Mouse (Mus musculus): Measurements from ENCODE around the gene Asic2. TPM values are rescaled to one million over a fixed set of nuclear protein-coding genes. Genes with fewer than 3 reads are reported as not detected.
A peak's percentile ranks its signal among the peaks of the same experiment; 100 is the strongest.

The Asic2 gene
- polyA plus RNA-seq, 1 experiment from 2014 or later, result 0.77 TPM

DNA sequence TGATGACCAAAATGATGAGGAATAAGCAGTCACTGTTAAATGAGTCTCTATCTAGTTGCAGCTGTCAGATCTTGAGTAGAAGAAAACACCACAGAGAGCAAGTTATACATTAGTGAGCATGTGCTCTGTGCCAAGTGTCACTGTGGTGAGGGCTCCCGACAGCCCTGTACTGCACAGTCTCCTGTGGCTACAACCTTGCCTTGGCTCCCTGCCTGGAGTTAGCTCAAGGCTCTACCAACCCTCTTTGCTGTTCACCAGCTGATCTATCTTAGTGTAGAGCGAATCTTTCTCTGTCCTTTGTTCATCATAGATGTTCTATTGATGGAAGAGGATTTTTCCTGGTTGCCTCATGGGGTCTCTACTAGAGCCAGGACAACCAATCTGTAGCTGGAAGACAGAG is 494.1 kb downstream of the Asic2 start:
- WGBS, result 82% methylated on average over 2 of the region's 2 CpGs
- no peak for DNase-seq (ENCODE audit: low spot score)
- H3K9me3 ChIP-seq, result no peaks in the 10 kb centered on the region
- no peaks in the 10 kb centered on the region for H3K4me1 ChIP-seq
- no peak overlapping the region for H3K4me3 ChIP-seq
- H3K27ac ChIP-seq, result no peak overlapping the region
- no peaks in the 10 kb centered on the region for H3K36me3 ChIP-seq
- no peaks in the 10 kb centered on the region for H3K27me3 ChIP-seq (ENCODE audit: insufficient read depth, poor library complexity, severe bottlenecking)

DNA sequence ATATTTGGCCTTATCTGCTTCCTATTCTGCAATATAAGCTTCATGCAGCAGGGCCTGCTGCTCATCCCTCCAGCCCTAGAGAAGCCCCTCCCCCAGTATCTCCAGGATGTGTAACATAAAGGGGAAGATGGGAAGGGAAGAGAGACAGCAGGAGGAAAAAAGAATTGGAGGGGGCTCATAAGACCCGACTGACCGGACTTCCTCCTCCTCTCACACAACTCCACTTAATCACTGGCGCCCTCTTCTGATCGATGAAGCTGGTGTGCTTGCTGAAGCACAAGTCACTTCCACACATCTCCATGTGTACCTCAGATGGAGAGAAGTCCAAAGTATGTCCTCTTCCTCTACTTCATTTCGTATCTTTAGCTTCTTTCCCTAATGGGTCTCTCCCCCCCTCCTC is 506.1 kb downstream of the Asic2 start:
- no peaks in the 10 kb centered on the region for H3K36me3 ChIP-seq
- no peak overlapping the region for H3K4me3 ChIP-seq
- WGBS, result 5% methylated on average over 5 of the region's 5 CpGs
- 0 out of 2 replicates have a peak, but pooled peaks cover 13% of the 10 kb centered on the region for H3K27me3 ChIP-seq (ENCODE audit: insufficient read depth, poor library complexity, severe bottlenecking)
- no peaks in the 10 kb centered on the region; the same call in 1 of the 2 replicates for H3K4me1 ChIP-seq
- no peak overlapping the region for H3K27ac ChIP-seq
- H3K9me3 ChIP-seq, result no peaks in the 10 kb centered on the region
- no peak for DNase-seq (ENCODE audit: low spot score)

DNA sequence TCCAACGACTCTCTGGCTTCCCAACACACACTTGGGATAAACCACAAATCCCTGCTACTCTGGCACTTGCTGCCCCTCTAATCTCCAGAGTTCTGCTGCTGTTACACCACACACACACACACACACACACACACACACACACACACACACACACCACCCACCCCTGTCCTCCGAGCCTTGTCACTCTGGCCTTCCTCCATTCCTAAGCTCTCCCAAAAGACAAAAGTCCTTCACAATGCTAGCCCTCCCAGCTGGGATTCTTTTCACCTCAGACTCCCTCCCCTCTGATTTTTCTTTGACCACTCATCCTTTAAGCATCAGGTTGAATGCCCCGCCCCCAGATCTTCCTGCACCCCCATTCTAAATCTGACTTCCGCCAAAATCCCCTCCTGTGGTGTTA is 506.5 kb downstream of the Asic2 start:
- no peak for DNase-seq (ENCODE audit: low spot score)
- 23% methylated on average over 4 of the region's 4 CpGs for WGBS
- H3K4me1 ChIP-seq, result no peaks in the 10 kb centered on the region; the same call in 1 of the 2 replicates
- H3K27me3 ChIP-seq (ENCODE audit: insufficient read depth, poor library complexity, severe bottlenecking), result 0 out of 2 replicates have a peak, but pooled peaks cover 13% of the 10 kb centered on the region
- no peak overlapping the region for H3K27ac ChIP-seq
- no peaks in the 10 kb centered on the region for H3K36me3 ChIP-seq
- H3K4me3 ChIP-seq, result no peak overlapping the region
- H3K9me3 ChIP-seq, result no peaks in the 10 kb centered on the region

GRCm38 (mm10) chr11:81454921-81455320 is 513.3 kb downstream of the Asic2 start:
- no peak overlapping the region for H3K4me3 ChIP-seq
- H3K27ac ChIP-seq, result no peak overlapping the region
- peaks cover 16% of the 10 kb centered on the region for H3K4me1 ChIP-seq
- no peaks in the 10 kb centered on the region for H3K36me3 ChIP-seq
- 0 out of 2 replicates have a peak, but pooled peaks cover 12% of the 10 kb centered on the region for H3K27me3 ChIP-seq (ENCODE audit: insufficient read depth, poor library complexity, severe bottlenecking)
- WGBS, result 81% methylated on average over 4 of the region's 4 CpGs
- DNase-seq (ENCODE audit: low spot score), result no peak
- H3K9me3 ChIP-seq, result no peaks in the 10 kb centered on the region

DNA sequence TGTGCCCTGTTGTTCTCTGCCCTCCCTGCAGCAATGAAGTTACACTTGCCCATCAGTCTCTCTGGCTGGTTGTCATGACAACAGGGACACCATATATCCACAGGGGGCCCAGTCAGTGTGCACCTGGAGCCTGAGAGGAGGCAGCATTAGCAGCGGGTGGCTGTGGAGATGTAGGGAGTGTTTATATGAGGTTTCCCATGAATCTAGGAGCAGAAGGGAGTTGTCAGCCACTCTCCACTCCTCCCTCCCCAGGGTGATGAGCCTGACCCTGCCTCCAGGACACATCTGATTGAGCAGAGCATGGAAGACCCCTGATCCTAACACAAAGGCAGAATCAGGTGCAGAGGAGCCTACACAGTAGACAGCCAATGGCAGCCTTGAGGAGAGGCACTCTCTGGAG is 514.1 kb downstream of the Asic2 start:
- Histone ChIP-seq H3K9me3 (no peaks in the 10 kb centered on the region), H3K27ac (no peak overlapping the region; the same call in 1 of the 2 replicates), H3K27me3 (ENCODE audit: insufficient read depth, poor library complexity, severe bottlenecking) (0 out of 2 replicates have a peak, but pooled peaks cover 6% of the 10 kb centered on the region), H3K4me1 (peaks cover 24% of the 10 kb centered on the region), H3K4me3 (no peak overlapping the region), H3K36me3 (no peaks in the 10 kb centered on the region)
- no peak for DNase-seq (ENCODE audit: low spot score)
- WGBS, result 26% methylated on average over 1 of the region's 1 CpGs

DNA sequence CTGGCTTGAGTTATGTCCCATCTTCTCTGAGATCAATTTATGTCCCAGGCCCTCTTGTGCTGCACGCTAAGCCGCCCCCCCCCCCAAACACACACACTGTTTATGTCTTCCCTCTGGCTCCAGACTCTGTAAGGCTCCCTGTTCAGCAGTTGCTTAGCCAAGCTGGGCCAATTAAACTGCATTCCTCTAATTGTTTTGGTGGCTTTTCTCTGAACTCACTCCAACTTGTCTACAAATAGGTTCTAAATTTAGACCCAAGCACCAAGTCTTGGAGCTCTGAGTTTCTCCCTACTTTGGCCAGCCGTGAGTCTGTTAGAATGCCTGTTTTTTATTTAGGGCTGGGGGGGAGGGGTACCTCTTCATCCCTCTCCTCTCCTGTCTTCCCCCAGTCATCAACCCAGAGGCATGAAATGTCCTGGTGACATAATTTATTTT is 519.0 kb downstream of the Asic2 start:
- DNase-seq (ENCODE audit: low spot score), result no peak
- no peak overlapping the region for H3K4me3 ChIP-seq
- H3K27ac ChIP-seq, result peak overlapping the region; percentile 56
- no peaks in the 10 kb centered on the region for H3K36me3 ChIP-seq
- H3K9me3 ChIP-seq, result no peaks in the 10 kb centered on the region
- peaks cover 31% of the 10 kb centered on the region for H3K4me1 ChIP-seq
- no peaks in the 10 kb centered on the region for H3K27me3 ChIP-seq (ENCODE audit: insufficient read depth, poor library complexity, severe bottlenecking)
- WGBS, result 14% methylated on average over 3 of the region's 3 CpGs

GRCm38 (mm10) chr11:81446347-81446746 is 521.9 kb downstream of the Asic2 start:
- no peak overlapping the region for H3K4me3 ChIP-seq
- H3K36me3 ChIP-seq, result no peaks in the 10 kb centered on the region
- no peak overlapping the region for H3K27ac ChIP-seq
- peaks cover 17% of the 10 kb centered on the region for H3K4me1 ChIP-seq
- no peaks in the 10 kb centered on the region for H3K9me3 ChIP-seq
- 68% methylated on average over 1 of the region's 1 CpGs for WGBS
- H3K27me3 ChIP-seq (ENCODE audit: insufficient read depth, poor library complexity, severe bottlenecking), result no peaks in the 10 kb centered on the region
- no peak for DNase-seq (ENCODE audit: low spot score)

DNA sequence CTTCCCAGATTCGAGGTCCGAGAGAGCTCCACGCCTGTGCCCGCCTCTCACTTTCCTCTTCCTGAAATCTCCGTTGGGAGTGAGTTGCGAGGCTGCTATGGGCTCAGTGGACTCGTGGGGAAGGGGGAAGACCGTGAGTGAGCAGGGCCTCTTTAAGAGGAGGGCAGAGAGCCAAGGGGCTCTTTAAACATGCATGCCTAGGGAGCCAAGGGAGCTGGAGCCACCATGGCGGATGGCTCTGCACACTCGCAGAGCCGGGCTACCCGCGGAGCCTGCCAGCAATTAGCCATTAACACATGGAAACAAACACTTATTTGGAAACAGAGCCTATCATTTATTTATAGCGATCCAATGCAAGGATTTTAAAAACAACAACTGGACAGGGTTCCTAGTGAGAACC is 541.4 kb downstream of the Asic2 start:
- Histone ChIP-seq H3K27me3 (ENCODE audit: insufficient read depth, poor library complexity, severe bottlenecking) (no peaks in the 10 kb centered on the region), H3K36me3 (no peaks in the 10 kb centered on the region), H3K4me3 (no peak overlapping the region), H3K27ac (no peak overlapping the region), H3K9me3 (no peaks in the 10 kb centered on the region), H3K4me1 (no peaks in the 10 kb centered on the region)
- DNase-seq (ENCODE audit: low spot score), result no peak
- WGBS, result 66% methylated on average over 14 of the region's 14 CpGs

- no peaks in the 10 kb centered on the region for H3K4me1 ChIP-seq
- WGBS, result 79% methylated on average over 3 of the region's 3 CpGs
Measured at GRCm38 (mm10) chr11:81419112-81419511, 549.1 kb downstream of the Asic2 start.

DNA sequence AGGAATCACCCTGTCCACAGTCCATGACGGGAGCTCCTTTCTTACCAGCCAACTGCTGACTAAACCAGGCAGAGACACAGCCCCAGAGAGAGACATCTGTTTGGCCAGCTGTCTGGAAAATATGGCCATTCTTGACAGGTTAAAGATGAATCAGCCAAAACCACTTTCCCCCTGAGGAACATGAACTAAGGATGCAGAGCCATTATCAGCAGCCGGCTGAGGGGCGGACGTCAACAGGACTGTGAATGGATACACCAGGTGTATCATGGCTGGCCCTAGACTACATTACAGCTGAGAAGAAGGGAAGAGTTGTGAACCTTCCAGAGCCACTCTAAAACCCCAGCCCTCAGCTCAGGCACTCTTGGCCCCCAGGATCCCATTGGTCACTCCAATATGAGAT is 550.2 kb downstream of the Asic2 start:
- no peak for DNase-seq (ENCODE audit: low spot score)
- H3K27ac ChIP-seq, result no peak overlapping the region
- WGBS, result 91% methylated on average over 4 of the region's 4 CpGs
- H3K4me1 ChIP-seq, result no peaks in the 10 kb centered on the region
- no peaks in the 10 kb centered on the region for H3K36me3 ChIP-seq
- H3K27me3 ChIP-seq (ENCODE audit: insufficient read depth, poor library complexity, severe bottlenecking), result peaks cover 4% of the 10 kb centered on the region; the same call in 1 of the 2 replicates
- H3K9me3 ChIP-seq, result no peaks in the 10 kb centered on the region
- H3K4me3 ChIP-seq, result no peak overlapping the region

More at GRCm38 (mm10) chr11:81419112-81419511, 549.1 kb downstream of the Asic2 start:
- no peak overlapping the region for H3K4me3 ChIP-seq
- no peaks in the 10 kb centered on the region for H3K36me3 ChIP-seq
- H3K27ac ChIP-seq, result no peak overlapping the region
- no peak for DNase-seq (ENCODE audit: low spot score)
- H3K9me3 ChIP-seq, result no peaks in the 10 kb centered on the region
- H3K27me3 ChIP-seq (ENCODE audit: insufficient read depth, poor library complexity, severe bottlenecking), result peaks cover 4% of the 10 kb centered on the region; the same call in 1 of the 2 replicates

GRCm38 (mm10) chr11:81416319-81416718 is 551.9 kb downstream of the Asic2 start:
- H3K4me1 ChIP-seq, result no peaks in the 10 kb centered on the region
- H3K9me3 ChIP-seq, result no peaks in the 10 kb centered on the region
- H3K27ac ChIP-seq, result no peak overlapping the region
- no peak for DNase-seq (ENCODE audit: low spot score)
- H3K27me3 ChIP-seq (ENCODE audit: insufficient read depth, poor library complexity, severe bottlenecking), result peaks cover 4% of the 10 kb centered on the region; the same call in 1 of the 2 replicates
- WGBS, result 66% methylated on average over 6 of the region's 6 CpGs
- no peak overlapping the region for H3K4me3 ChIP-seq
- no peaks in the 10 kb centered on the region for H3K36me3 ChIP-seq

GRCm38 (mm10) chr11:81414596-81414995 is 553.7 kb downstream of the Asic2 start:
- H3K36me3 ChIP-seq, result no peaks in the 10 kb centered on the region
- no peaks in the 10 kb centered on the region for H3K9me3 ChIP-seq
- H3K4me3 ChIP-seq, result no peak overlapping the region
- no peaks in the 10 kb centered on the region for H3K4me1 ChIP-seq
- no peak overlapping the region for H3K27ac ChIP-seq
- DNase-seq (ENCODE audit: low spot score), result no peak
- H3K27me3 ChIP-seq (ENCODE audit: insufficient read depth, poor library complexity, severe bottlenecking), result peaks cover 4% of the 10 kb centered on the region; the same call in 1 of the 2 replicates
- whole genome bisulfite sequencing, result 80% methylated on average over 2 of the region's 2 CpGs

DNA sequence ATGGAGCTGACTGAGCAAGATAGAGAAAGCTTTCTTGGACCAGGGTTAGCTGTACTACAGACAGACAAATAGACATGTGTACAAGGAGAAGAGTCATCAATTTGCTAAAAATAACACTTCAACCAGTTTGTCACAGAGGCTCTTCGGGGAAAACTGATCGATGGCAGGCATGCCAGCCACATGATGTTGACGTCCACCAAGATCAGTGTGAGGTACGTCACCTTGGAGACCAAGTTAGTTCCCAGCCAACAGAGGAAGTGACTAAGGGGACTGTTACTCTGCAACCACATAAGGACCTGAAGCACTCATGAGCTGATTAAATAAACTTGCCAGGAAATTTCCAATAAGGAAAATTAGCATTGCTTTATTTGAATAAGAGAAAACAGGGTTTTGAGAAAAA is 557.0 kb downstream of the Asic2 start:
- WGBS, result 35% methylated on average over 4 of the region's 4 CpGs
- H3K4me1 ChIP-seq, result no peaks in the 10 kb centered on the region
- no peak overlapping the region for H3K4me3 ChIP-seq
- H3K27me3 ChIP-seq (ENCODE audit: insufficient read depth, poor library complexity, severe bottlenecking), result peaks cover 3% of the 10 kb centered on the region; the same call in 1 of the 2 replicates
- no peak overlapping the region for H3K27ac ChIP-seq
- no peak for DNase-seq (ENCODE audit: low spot score)
- no peaks in the 10 kb centered on the region for H3K36me3 ChIP-seq
- H3K9me3 ChIP-seq, result no peaks in the 10 kb centered on the region

GRCm38 (mm10) chr11:81405951-81406350 is 562.3 kb downstream of the Asic2 start:
- Histone ChIP-seq H3K4me1 (peaks cover 4% of the 10 kb centered on the region), H3K9me3 (no peaks in the 10 kb centered on the region), H3K36me3 (no peaks in the 10 kb centered on the region), H3K27me3 (ENCODE audit: insufficient read depth, poor library complexity, severe bottlenecking) (no peaks in the 10 kb centered on the region), H3K4me3 (no peak overlapping the region), H3K27ac (no peak overlapping the region)
- no peak for DNase-seq (ENCODE audit: low spot score)
- WGBS, result 91% methylated on average over 2 of the region's 2 CpGs
